Mouse (Mus musculus) urinary bladder, postnatal 4 days (tissue): ENCODE data around the gene Hist1h3f.
A peak's percentile ranks its signal among the peaks of the same experiment; 100 is the strongest.

Source experiments
- DNase-seq, 2 experiments: peaks; one replicate each; pipeline ENCODE4 v3.0.0; 2021 to 2022; ENCODE audit warnings: low spot score in 2 of 2

Hist1h3f gene

DNA sequence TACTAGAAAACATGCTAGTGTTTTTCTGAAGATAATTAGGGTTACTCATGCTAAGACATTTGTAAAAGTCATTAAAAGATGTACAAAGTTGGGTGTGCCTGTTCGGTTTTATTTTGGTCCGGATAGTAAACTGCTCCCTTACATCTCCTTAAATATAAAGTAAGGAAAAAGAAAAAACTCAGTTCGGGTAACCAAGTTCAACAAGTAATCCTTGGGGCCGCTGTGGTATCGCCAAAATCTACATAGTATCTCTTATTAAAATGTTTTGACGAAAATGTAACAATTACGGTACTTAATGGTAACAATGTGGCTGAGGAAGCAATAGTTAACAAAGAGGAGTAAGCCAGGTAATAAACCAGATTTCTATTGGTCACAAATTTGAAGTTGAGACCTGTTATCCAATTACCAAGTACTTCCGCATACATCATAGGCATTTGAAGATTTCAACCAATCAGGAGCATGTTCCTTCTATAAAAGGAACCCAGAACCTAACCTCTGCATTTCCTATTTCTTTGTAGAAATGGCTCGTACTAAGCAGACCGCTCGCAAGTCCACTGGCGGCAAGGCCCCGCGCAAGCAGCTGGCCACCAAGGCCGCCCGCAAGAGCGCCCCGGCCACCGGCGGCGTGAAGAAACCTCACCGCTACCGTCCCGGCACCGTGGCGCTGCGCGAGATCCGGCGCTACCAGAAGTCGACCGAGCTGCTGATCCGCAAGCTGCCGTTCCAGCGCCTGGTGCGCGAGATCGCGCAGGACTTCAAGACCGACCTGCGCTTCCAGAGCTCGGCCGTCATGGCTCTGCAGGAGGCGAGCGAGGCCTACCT, at the start of gene Hist1h3f:
TSS of gene Hist1h3f (plus strand) at position 88 of the 822 bp plus-strand sequence.
- peak in 1 of 2 experiments; percentile 63 for DNase-seq

- DNase-seq: no peak
Observed at GRCm38 (mm10) chr13:23495526-23495925, 48.3 kb upstream of the Hist1h3f start.

DNA sequence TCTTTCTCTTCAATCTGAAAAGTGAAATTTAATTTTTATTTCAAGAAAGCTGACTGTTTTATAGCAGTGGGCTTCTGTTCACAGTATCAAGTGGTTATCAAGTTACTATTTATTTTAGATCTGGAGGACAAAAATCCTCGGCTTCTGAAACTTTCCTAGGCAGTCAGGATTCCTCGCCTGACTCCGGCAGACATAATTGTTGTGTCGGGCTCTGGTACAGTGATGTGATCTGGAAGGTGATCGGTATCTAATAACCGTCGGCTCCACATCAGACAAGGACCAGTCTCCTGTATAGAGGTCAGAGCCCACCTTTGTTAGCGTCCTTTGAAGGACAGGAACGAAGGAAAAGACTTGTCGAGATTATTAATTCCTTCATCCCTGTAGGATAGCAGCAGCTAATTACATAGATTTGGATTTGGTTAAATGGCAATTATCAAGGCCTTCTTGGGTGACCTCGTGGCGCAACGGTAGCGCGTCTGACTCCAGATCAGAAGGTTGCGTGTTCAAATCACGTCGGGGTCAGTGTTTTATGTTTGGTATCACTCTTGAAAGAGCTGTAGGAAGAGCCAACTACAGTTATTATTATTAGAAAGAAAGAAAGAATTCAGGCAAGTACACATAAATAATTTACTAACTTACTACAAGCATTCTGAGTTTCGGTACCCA, 46.1 kb upstream of the Hist1h3f start:
- DNase-seq: no peak

DNA sequence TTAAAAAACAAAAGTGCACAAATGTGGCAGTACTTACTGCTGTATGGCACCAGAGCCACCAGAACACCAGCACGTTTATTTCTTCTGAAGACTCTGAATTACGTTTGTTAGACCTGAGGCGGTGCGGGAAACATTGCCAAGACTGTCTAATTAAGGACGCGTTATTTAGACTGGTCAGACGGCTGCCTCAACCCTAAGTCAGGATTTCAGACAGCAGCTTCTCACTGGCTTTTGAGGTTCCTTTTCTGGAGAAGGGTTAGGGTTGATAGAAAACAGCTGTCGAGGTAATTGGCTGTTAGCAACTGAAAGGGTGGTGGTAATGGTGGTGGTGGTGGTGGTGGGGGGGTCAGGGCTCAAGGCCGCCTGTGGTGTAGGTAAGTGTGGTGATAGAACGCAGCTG, 45.2 kb upstream of the Hist1h3f start:
- no peak for DNase-seq

DNA sequence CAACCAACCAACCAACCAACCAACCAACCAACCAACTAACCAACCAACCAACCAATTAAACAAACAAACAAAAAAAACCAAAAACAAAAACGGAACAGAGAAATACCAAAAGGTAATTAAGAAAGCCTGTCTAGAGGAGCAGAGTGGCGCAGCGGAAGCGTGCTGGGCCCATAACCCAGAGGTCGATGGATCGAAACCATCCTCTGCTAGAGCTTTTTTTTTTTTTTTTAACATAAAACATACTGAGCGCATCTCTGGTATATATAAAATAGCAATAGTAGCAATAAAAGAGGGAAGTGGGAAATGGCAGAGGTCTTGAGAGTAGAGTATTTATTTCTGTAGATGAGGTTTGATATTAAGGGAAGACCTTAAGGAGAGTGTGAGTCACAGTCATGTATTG, 43.9 kb upstream of the Hist1h3f start:
- no peak for DNase-seq

- no peak for DNase-seq
Observed at GRCm38 (mm10) chr13:23500424-23501200, 43.2 kb upstream of the Hist1h3f start.

GRCm38 (mm10) chr13:23501511-23501910, 42.3 kb upstream of the Hist1h3f start:
- no peak for DNase-seq

GRCm38 (mm10) chr13:23502031-23502567, 41.8 kb upstream of the Hist1h3f start:
- DNase-seq: no peak

DNA sequence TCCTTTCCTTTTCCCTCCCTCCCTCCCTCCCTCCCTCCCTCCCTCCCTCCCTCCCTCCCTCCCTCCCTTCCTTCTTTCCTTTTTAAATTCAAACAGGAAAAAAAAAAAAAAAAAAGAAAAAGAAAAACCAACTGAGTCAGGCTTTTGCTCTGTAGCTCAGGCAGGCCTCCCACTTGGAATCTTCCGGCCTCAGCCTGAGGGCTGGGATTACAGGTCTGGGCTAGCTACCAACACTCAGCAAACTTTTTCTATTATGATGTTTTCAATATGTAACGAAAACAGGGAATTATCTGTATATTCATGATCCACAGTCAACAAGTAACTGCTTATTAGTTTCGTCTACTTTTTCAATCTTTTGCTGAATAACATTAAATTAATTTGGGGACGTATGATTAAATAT, 40.9 kb upstream of the Hist1h3f start:
- no peak for DNase-seq

GRCm38 (mm10) chr13:23503797-23504196, 40.1 kb upstream of the Hist1h3f start:
- no peak for DNase-seq

- no peak for DNase-seq
Observed at GRCm38 (mm10) chr13:23505662-23506345, 38.0 kb upstream of the Hist1h3f start.

GRCm38 (mm10) chr13:23506351-23506750, 37.5 kb upstream of the Hist1h3f start:
- peak in 1 of 2 experiments; percentile 61 for DNase-seq

DNA sequence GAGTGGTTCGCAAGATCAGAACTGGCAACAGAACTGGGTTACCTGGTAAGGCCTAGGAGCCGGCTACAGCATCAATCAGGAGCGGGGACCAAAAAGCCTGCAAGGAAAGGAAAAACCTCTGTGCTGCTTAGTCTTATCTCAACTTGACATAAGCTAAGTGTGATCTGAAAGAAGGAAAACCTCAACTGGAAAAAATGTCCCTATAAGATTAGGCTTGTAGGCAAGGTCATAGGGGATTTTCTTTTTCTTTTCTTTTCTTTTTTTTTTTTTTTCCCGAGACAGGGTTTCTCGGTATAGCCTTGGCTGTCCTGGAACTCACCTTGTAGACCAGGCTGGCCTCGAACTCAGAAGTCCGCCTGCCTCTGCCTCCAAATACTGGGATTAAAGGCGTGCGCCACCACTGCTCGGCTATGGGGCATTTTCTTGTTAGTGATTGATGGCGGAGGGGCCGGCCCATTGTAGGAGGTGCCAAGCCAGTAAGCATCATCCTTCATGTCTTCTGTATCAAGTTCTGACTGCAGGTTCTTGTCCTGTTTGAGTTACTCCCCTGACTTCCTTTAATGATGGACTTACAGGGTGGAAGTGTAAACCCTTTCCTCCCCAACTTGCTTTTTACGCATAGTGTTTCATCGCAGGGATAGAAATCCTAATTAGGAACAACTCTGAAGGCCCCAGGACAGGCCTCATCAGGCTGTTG, 36.9 kb upstream of the Hist1h3f start:
- DNase-seq: no peak

- no peak for DNase-seq
Observed at GRCm38 (mm10) chr13:23510127-23510526, 33.7 kb upstream of the Hist1h3f start.

DNA sequence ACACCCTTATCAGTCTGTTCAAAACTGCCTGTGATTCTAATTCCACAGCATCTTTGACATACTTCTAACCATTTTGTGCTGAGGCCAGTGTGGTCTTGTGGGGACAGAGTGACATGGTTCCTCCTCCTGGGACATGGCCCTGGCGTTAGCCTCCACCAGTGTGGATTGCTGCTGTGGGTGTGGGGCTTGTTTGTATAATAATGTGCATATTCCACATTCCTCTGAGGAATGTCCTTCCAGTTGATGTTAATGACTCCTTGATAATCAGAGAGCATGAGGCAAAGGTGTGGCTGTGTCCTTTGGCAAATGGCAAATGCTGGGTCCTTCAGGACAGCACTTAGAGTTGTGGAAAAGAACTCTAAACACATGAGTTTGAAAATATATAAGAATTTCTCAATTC, 30.3 kb upstream of the Hist1h3f start:
- no peak for DNase-seq

- no peak for DNase-seq
Observed at GRCm38 (mm10) chr13:23515281-23515680, 28.6 kb upstream of the Hist1h3f start.

- no peak for DNase-seq
Observed at GRCm38 (mm10) chr13:23515826-23516620, 27.8 kb upstream of the Hist1h3f start.

DNA sequence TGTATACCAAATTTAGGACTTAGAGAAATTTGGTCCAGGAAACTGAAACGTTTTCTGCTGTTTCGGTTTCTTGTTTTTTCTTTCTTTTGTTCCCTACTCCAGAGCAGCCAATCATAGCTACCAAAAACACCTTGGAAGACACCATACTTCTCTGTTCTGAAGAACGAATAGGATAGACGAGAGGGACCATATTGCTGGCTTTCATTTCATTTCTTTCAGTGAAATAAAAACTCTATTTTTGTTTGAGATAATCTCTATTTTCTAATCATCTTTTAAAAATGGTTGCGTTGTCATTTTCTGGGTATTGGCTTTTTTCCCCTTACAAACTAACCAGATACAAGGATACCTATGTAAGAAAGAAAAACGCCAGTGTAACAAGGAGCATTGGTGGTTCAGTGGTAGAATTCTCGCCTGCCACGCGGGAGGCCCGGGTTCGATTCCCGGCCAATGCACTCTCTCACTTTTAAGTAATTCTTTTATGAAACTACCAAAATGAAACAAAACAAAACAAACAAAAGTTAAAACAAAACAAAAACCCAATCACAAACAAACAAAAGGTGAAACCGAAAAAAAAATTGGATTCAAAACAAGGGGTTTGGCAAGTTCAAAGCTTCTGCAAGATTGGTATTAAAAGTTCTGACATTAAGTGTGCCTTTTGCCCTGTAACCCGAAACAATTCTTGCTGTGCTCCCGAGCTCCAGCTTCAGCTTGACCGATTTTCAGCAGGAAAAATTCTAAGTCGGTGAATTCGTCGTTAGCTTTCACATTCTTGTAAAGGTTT, 26.8 kb upstream of the Hist1h3f start:
- peak; percentile 48 to 75 for DNase-seq

- peak; percentile 75 to 89 for DNase-seq
Observed at GRCm38 (mm10) chr13:23517603-23518294, 26.1 kb upstream of the Hist1h3f start.
